Comparison of ENCODE assay signal across 9 mouse cellular contexts in genomic region chr9:111122446-111122845, GRCm38 (mm10). TPM values are rescaled to one million over a fixed set of nuclear protein-coding genes. Genes with fewer than 3 reads are reported as not detected.
DNase-seq lines count a peak whose midpoint lies in the region; ATAC-seq lines count a peak whose summit lies in the region.
"Had no signal": no experiment of that assay in that cellular context is flagged by ENCODE, and none has a peak within 500 bp of the region (broad histone marks: within the 10 kb centered on the region; RNA-seq: fewer than 3 reads in every experiment).

No protein-coding gene starts in this region.

- intact Hi-C loops in left cerebral cortex, postnatal 25 days (cut with DNase I), result no loop called here

- DNase-seq in kidney, postnatal 36 days, result peak; percentile 24 to 37
- DNase-seq in kidney, postnatal 4 days, result no peak
- DNase-seq in adrenal gland, postnatal 25 days, result peak; percentile 53
- peak; percentile 73 for DNase-seq in lung, postnatal 36 days
- no peak for DNase-seq in cerebellum, adult 11-12 months
- DNase-seq in c-Kit-positive CD71-positive TER-119-positive erythroid progenitor cells, embryonic 14.5 days (ENCODE audit: low spot score), result no peak
- DNase-seq in left cerebral cortex, postnatal 25 days (ENCODE audit: low spot score in 2 of 2), result no peak

- no peak overlapping the region for H3K4me3 ChIP-seq in heart, embryonic 12.5 days
- H3K4me3 ChIP-seq: limb, embryonic 15.5 days had no signal

- ATAC-seq in heart, embryonic 12.5 days (ENCODE audit: insufficient number of reproducible peaks, low FRiP score), result no peak

- 0 out of 2 replicates have a peak, but pooled peaks cover 2% of the 10 kb centered on the region for H3K36me3 ChIP-seq in heart, embryonic 12.5 days
- H3K36me3 ChIP-seq: limb, embryonic 15.5 days had no signal

- H3K9me3 ChIP-seq in heart, embryonic 12.5 days (replicated peaks), result no peaks in the 10 kb centered on the region
- H3K9me3 ChIP-seq: limb, embryonic 15.5 days had no signal

- peaks cover 53% of the 10 kb centered on the region for H3K4me1 ChIP-seq in heart, embryonic 12.5 days (replicated peaks)

- H3K27ac ChIP-seq in heart, embryonic 12.5 days (ENCODE audit: poor library complexity, severe bottlenecking), result peak overlapping the region; percentile 84
- H3K27ac ChIP-seq: limb, embryonic 15.5 days had no signal

- 29% methylated on average over 5 of the region's 5 CpGs for WGBS in heart, embryonic 12.5 days

- H3K9ac ChIP-seq in heart, embryonic 12.5 days, result no peak overlapping the region
- H3K9ac ChIP-seq: limb, embryonic 15.5 days had no signal

- H3K27me3 ChIP-seq in heart, embryonic 12.5 days (replicated peaks), result no peaks in the 10 kb centered on the region
- H3K27me3 ChIP-seq: limb, embryonic 15.5 days had no signal

- peak overlapping the region; percentile 41 for H3K4me2 ChIP-seq in heart, embryonic 12.5 days
- H3K4me2 ChIP-seq: limb, embryonic 15.5 days had no signal

RNA-seq across cellular contexts. Expression of gene Lrrfip2, which starts 5.1 kb away (rescaled TPM):
- total RNA-seq in adrenal gland, postnatal 25 days (2021), result 61.9 and 65.4 TPM in 2 replicates
- polyA plus RNA-seq in heart, embryonic 12.5 days (2016; fragmentation: Nextera tagmentation; extraction: Ambion mirVana), result 65.8 and 70.4 TPM in 2 replicates
- total RNA-seq in left cerebral cortex, postnatal 25 days (2021), result 10 to 100 TPM; 38.7 to 42.8 TPM

Comparison
In these comparisons a context has a peak if more than half of its experiments do, and no peak if none do; other contexts are left out.
1. DNase-seq: peak in kidney, postnatal 36 days (2 of 2), adrenal gland, postnatal 25 days (single experiment) and lung, postnatal 36 days (single experiment); none in kidney, postnatal 4 days (0 of 2), cerebellum, adult 11-12 months (single experiment), c-Kit-positive CD71-positive TER-119-positive erythroid progenitor cells, embryonic 14.5 days (single experiment) and left cerebral cortex, postnatal 25 days (0 of 2).